In the genomic region with DNA sequence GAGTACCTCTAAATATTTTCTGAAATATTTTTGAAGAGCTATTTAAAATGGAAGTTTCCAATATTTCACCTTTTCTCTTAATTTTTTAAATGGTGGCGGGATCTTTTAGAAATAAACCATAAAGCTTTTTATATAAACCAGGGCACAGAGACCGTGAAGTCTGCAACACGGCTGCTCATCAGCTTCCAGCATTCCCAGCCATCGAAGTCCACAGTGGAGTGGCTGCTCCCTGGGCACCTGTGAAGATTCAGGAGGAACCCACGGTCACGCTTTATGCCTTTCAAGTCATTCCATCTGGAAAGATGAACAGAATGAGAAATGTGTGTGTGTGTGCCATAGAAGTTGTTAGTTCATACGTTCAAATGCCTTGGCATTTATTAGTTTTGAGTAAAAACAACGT, we compare ENCODE assay signal across 9 mouse cellular contexts. TPM values are rescaled to one million over a fixed set of nuclear protein-coding genes. Genes with fewer than 3 reads are reported as not detected.
DNase-seq lines count a peak whose midpoint lies in the region; ATAC-seq and TF ChIP-seq lines count a peak whose summit lies in the region.
"Had no signal": no experiment of that assay in that cellular context is flagged by ENCODE, and none has a peak within 500 bp of the region (broad histone marks: within the 10 kb centered on the region; RNA-seq: fewer than 3 reads in every experiment).

No protein-coding gene starts in this region.

- H3K27me3 ChIP-seq in heart, embryonic 10.5 days (ENCODE audit: insufficient read depth, poor library complexity, severe bottlenecking): no peaks in the 10 kb centered on the region
- no peaks in the 10 kb centered on the region for H3K27me3 ChIP-seq in CH12.LX (replicated peaks)
- no peaks in the 10 kb centered on the region for H3K27me3 ChIP-seq in forebrain, postnatal 0 days (ENCODE audit: insufficient read depth, low read length)
- H3K27me3 ChIP-seq in liver, embryonic 16.5 days (ENCODE audit: control insufficient read depth, insufficient read depth, low read depth, low read length): no peaks in the 10 kb centered on the region

- TF ChIP-seq POLR2A in CH12.LX (IDR thresholded peaks at IDR 0.05; ENCODE audit: low read depth, low read length): no peak

- no peak for ATAC-seq in forebrain, postnatal 0 days
- no peak for ATAC-seq in liver, embryonic 16.5 days (ENCODE audit: low read depth)

- no peak for TF ChIP-seq RAD21 in CH12.LX (IDR thresholded peaks at IDR 0.05; ENCODE audit: low read depth, low read length)

- H3K4me2 ChIP-seq in CH12.LX (ENCODE audit: insufficient read depth, low read depth, poor library complexity, severe bottlenecking): peak overlapping the region; percentile 99
- H3K4me2 ChIP-seq in forebrain, postnatal 0 days (ENCODE audit: low read depth): peak overlapping the region; percentile 54
- peak overlapping the region; percentile 63 for H3K4me2 ChIP-seq in liver, embryonic 16.5 days (ENCODE audit: low read depth, low read length)

- no peaks in the 10 kb centered on the region for H3K36me3 ChIP-seq in heart, embryonic 10.5 days
- peaks cover 0 to 4% of the 10 kb centered on the region in 2 experiments for H3K36me3 ChIP-seq in CH12.LX (replicated peaks in 1 of 2; ENCODE audit: control insufficient read depth in 1 of 2, insufficient read depth in 1 of 2, low read length in 1 of 2)
- H3K36me3 ChIP-seq in forebrain, postnatal 0 days (ENCODE audit: insufficient read depth): no peaks in the 10 kb centered on the region
- no peaks in the 10 kb centered on the region for H3K36me3 ChIP-seq in liver, embryonic 16.5 days (ENCODE audit: control insufficient read depth, insufficient read depth)

- 52% methylated on average over 8 of the region's 8 CpGs for WGBS in heart, embryonic 10.5 days
- 45% methylated on average over 8 of the region's 8 CpGs for WGBS in forebrain, postnatal 0 days
- 35% methylated on average over 8 of the region's 8 CpGs for WGBS in liver, embryonic 16.5 days (ENCODE audit: insufficient replicate concordance)

- H3K27ac ChIP-seq in heart, embryonic 10.5 days: peak overlapping the region; percentile 52; the same call in 1 of the 2 replicates
- H3K27ac ChIP-seq in CH12.LX (ENCODE audit: insufficient read depth, low read depth): no peak overlapping the region
- no peak overlapping the region for H3K27ac ChIP-seq in forebrain, postnatal 0 days (ENCODE audit: low read depth, low read length)
- no peak overlapping the region for H3K27ac ChIP-seq in liver, embryonic 16.5 days (ENCODE audit: low read length)

- dilution Hi-C loops in CH12.LX (cut with MboI; ENCODE audit: extremely low pct_ligation_motif_present, extremely low pct_unique_long_range_greater_than_20kb, low sequenced_read_pairs): no loop called here

- H3K4me1 ChIP-seq in heart, embryonic 10.5 days: 0 out of 2 replicates have a peak, but pooled peaks cover 5% of the 10 kb centered on the region
- H3K4me1 ChIP-seq in CH12.LX (ENCODE audit: control insufficient read depth in 1 of 2, insufficient read depth in 2 of 2): peaks cover 4 to 21% of the 10 kb centered on the region in 2 experiments
- peaks cover 5% of the 10 kb centered on the region; the same call in 1 of the 2 replicates for H3K4me1 ChIP-seq in forebrain, postnatal 0 days (ENCODE audit: insufficient read depth)
- peaks cover 3% of the 10 kb centered on the region for H3K4me1 ChIP-seq in liver, embryonic 16.5 days (ENCODE audit: control insufficient read depth, low read depth, low read length)

- in situ Hi-C loops in CH12.LX (cut with MboI; ENCODE audit: low pct_ligation_motif_present, low pct_unique_long_range_greater_than_20kb, low sequenced_read_pairs): no loop called here

- TF ChIP-seq EP300 in CH12.LX (IDR thresholded peaks at IDR 0.05; ENCODE audit: low read length): no peak

- intact Hi-C loops in heart, postnatal 14 days (cut with DNase I): no loop called here

- H3K4me3 ChIP-seq in heart, embryonic 10.5 days: peak overlapping the region; percentile 65
- H3K4me3 ChIP-seq in CH12.LX (replicated peaks in 1 of 3; ENCODE audit: low read depth in 2 of 3, low read length in 2 of 3, poor library complexity in 1 of 3): peak overlapping the region; percentile 56 to 88 (median 80)
- peak overlapping the region; percentile 62 for H3K4me3 ChIP-seq in forebrain, postnatal 0 days (ENCODE audit: low read depth, low read length)
- peak overlapping the region; percentile 71 for H3K4me3 ChIP-seq in liver, embryonic 16.5 days (ENCODE audit: low read depth, low read length)

- H3K9ac ChIP-seq in CH12.LX (ENCODE audit: insufficient read depth, low read depth): peak overlapping the region; percentile 93
- H3K9ac ChIP-seq in forebrain, postnatal 0 days: peak overlapping the region; percentile 45
- peak overlapping the region; percentile 58; the same call in 1 of the 2 replicates for H3K9ac ChIP-seq in liver, embryonic 16.5 days (ENCODE audit: low read depth, low read length)

- no peaks in the 10 kb centered on the region for H3K9me3 ChIP-seq in heart, embryonic 10.5 days
- no peaks in the 10 kb centered on the region for H3K9me3 ChIP-seq in CH12.LX (replicated peaks; ENCODE audit: low read length)
- H3K9me3 ChIP-seq in forebrain, postnatal 0 days (ENCODE audit: low read length): no peaks in the 10 kb centered on the region
- H3K9me3 ChIP-seq in liver, embryonic 16.5 days (replicated peaks; ENCODE audit: control insufficient read depth, low read length): no peaks in the 10 kb centered on the region

- no peak for TF ChIP-seq CTCF in CH12.LX (conservative IDR thresholded peaks at IDR 0.05 in 1 of 2, IDR thresholded peaks at IDR 0.05 in 1 of 2; ENCODE audit: low read depth in 2 of 2, low read length in 2 of 2)
- TF ChIP-seq CTCF in forebrain, postnatal 0 days (IDR thresholded peaks at IDR 0.05; ENCODE audit: low read depth): no peak

- no peak for DNase-seq in heart, embryonic 10.5 days (ENCODE audit: low spot score)
- DNase-seq in heart, postnatal 14 days: no peak
- no peak for DNase-seq in CH12.LX (ENCODE audit: extremely low read depth)
- peak; percentile 7 for DNase-seq in forebrain, postnatal 0 days
- DNase-seq in adrenal gland, adult 2 months: no peak
- no peak for DNase-seq in testis, postnatal 14 days (ENCODE audit: low spot score)
- DNase-seq in frontal cortex, postnatal 25 days (ENCODE audit: low spot score in 2 of 2): no peak

- peaks cover 3% of the 10 kb centered on the region; the same call in 1 of the 2 replicates for H3K79me2 ChIP-seq in CH12.LX (replicated peaks; ENCODE audit: control insufficient read depth, extremely low read depth, insufficient read depth, poor library complexity, severe bottlenecking)

TF ChIP-seq in CH12.LX, 34 proteins besides CTCF, POLR2A, EP300 and RAD21 (continues in another document):
- TF ChIP-seq SIN3A (IDR thresholded peaks at IDR 0.05; ENCODE audit: low read length) (no peak; the same call in 1 of the 2 replicates), ELF1 (IDR thresholded peaks at IDR 0.05; ENCODE audit: low read depth, low read length) (no peak), GABPA (IDR thresholded peaks at IDR 0.05; ENCODE audit: insufficient replicate concordance, low read depth, low read length) (no peak), USF2 (conservative IDR thresholded peaks at IDR 0.05; ENCODE audit: low read depth, low read length) (no peak), PAX5 (IDR thresholded peaks at IDR 0.05; ENCODE audit: low read length) (no peak)

RNA-seq across cellular contexts. Expression of gene Nudt13, which starts 0.5 kb away (rescaled TPM):
- 12.4 and 13.1 TPM in 2 replicates for polyA plus RNA-seq in heart, embryonic 10.5 days (2016; fragmentation: Nextera tagmentation; extraction: Ambion mirVana)
- total RNA-seq in heart, postnatal 14 days (2021): 10 to 100 TPM; 25.7 to 35.1 TPM
- 11.2 and 14.8 TPM in 2 replicates for total RNA-seq in CH12.LX (2012; rRNA removed)
- 10.9 and 12.9 TPM in 2 replicates for total RNA-seq in CH12.LX (2014; rRNA removed)
- 11.1 and 11.4 TPM in 2 replicates for polyA plus RNA-seq in CH12.LX (2012; ENCODE audit: insufficient read length, low read depth)
- 23.5 and 26.0 TPM in 2 replicates for total RNA-seq in forebrain, postnatal 0 days (2014; rRNA removed)
- 10.7 and 13.5 TPM in 2 replicates for polyA plus RNA-seq in forebrain, postnatal 0 days (2015; fragmentation: Nextera tagmentation; extraction: Ambion mirVana)
- polyA plus RNA-seq in liver, embryonic 16.5 days (2015; fragmentation: Nextera tagmentation; extraction: Ambion mirVana): 5.0 and 5.1 TPM in 2 replicates
- 10 to 100 TPM; 45.7 to 55.2 TPM for total RNA-seq in adrenal gland, adult 2 months (2021)
- 22.3 and 23.2 TPM in 2 replicates for polyA plus RNA-seq in adrenal gland, adult 2 months (2012; rRNA removed)

RNA-seq across cellular contexts. Expression of gene Kcnk16, which starts 25.9 kb away (rescaled TPM):
- 0.65 TPM in 1 of 2 replicates, not detected in the other for polyA plus RNA-seq in heart, embryonic 10.5 days (2016; fragmentation: Nextera tagmentation; extraction: Ambion mirVana)
- total RNA-seq in heart, postnatal 14 days (2021): not detected
- total RNA-seq in CH12.LX (2012; rRNA removed) (not detected in 2 replicates), CH12.LX (2014; rRNA removed) (not detected in 2 replicates)
- polyA plus RNA-seq in CH12.LX (2012; ENCODE audit: insufficient read length, low read depth): not detected in 2 replicates
- total RNA-seq in forebrain, postnatal 0 days (2014; rRNA removed): not detected in 2 replicates
- not detected in 2 replicates for polyA plus RNA-seq in forebrain, postnatal 0 days (2015; fragmentation: Nextera tagmentation; extraction: Ambion mirVana)
- polyA plus RNA-seq in liver, embryonic 16.5 days (2015; fragmentation: Nextera tagmentation; extraction: Ambion mirVana): 10.6 and 11.3 TPM in 2 replicates
- not detected for total RNA-seq in adrenal gland, adult 2 months (2021)
- not detected in 2 replicates for polyA plus RNA-seq in adrenal gland, adult 2 months (2012; rRNA removed)
- polyA plus RNA-seq: gonadal fat pad, adult 2 months had no signal

RNA-seq across cellular contexts. Expression of gene Ecd, which starts 53.0 kb away (rescaled TPM):
- 47.7 and 58.8 TPM in 2 replicates for polyA plus RNA-seq in heart, embryonic 10.5 days (2016; fragmentation: Nextera tagmentation; extraction: Ambion mirVana)
- total RNA-seq in heart, postnatal 14 days (2021): 10 to 100 TPM; 25.1 to 32.2 TPM
- total RNA-seq in CH12.LX (2012; rRNA removed) (61.4 and 72.5 TPM in 2 replicates), CH12.LX (2014; rRNA removed) (105 TPM in 2 replicates)
- polyA plus RNA-seq in CH12.LX (2012; ENCODE audit: insufficient read length, low read depth): 98.3 and 112 TPM in 2 replicates
- 37.7 and 46.8 TPM in 2 replicates for total RNA-seq in forebrain, postnatal 0 days (2014; rRNA removed)
- polyA plus RNA-seq in forebrain, postnatal 0 days (2015; fragmentation: Nextera tagmentation; extraction: Ambion mirVana): 36.4 and 44.0 TPM in 2 replicates
- 24.5 and 24.8 TPM in 2 replicates for polyA plus RNA-seq in liver, embryonic 16.5 days (2015; fragmentation: Nextera tagmentation; extraction: Ambion mirVana)
- 10 to 100 TPM; 41.4 to 43.6 TPM for total RNA-seq in adrenal gland, adult 2 months (2021)
- polyA plus RNA-seq in adrenal gland, adult 2 months (2012; rRNA removed): 10.3 and 14.9 TPM in 2 replicates

RNA-seq across cellular contexts. Expression of gene Fam149b, which starts 53.0 kb away (rescaled TPM):
- 26.5 and 38.4 TPM in 2 replicates for polyA plus RNA-seq in heart, embryonic 10.5 days (2016; fragmentation: Nextera tagmentation; extraction: Ambion mirVana)
- total RNA-seq in heart, postnatal 14 days (2021): 10 to 100 TPM; 32.1 to 34.7 TPM
- total RNA-seq in CH12.LX (2012; rRNA removed) (15.8 and 16.7 TPM in 2 replicates), CH12.LX (2014; rRNA removed) (19.3 and 21.9 TPM in 2 replicates)
- 19.8 and 20.0 TPM in 2 replicates for polyA plus RNA-seq in CH12.LX (2012; ENCODE audit: insufficient read length, low read depth)
- total RNA-seq in forebrain, postnatal 0 days (2014; rRNA removed): 47.8 and 61.4 TPM in 2 replicates
- 18.8 and 26.6 TPM in 2 replicates for polyA plus RNA-seq in forebrain, postnatal 0 days (2015; fragmentation: Nextera tagmentation; extraction: Ambion mirVana)
- 7.1 and 8.8 TPM in 2 replicates for polyA plus RNA-seq in liver, embryonic 16.5 days (2015; fragmentation: Nextera tagmentation; extraction: Ambion mirVana)
- total RNA-seq in adrenal gland, adult 2 months (2021): 10 to 100 TPM; 40.2 to 41.6 TPM
- polyA plus RNA-seq in adrenal gland, adult 2 months (2012; rRNA removed): 14.9 and 15.2 TPM in 2 replicates
